Comparison of ENCODE assay signal across 8 mouse cellular contexts in the genomic region with DNA sequence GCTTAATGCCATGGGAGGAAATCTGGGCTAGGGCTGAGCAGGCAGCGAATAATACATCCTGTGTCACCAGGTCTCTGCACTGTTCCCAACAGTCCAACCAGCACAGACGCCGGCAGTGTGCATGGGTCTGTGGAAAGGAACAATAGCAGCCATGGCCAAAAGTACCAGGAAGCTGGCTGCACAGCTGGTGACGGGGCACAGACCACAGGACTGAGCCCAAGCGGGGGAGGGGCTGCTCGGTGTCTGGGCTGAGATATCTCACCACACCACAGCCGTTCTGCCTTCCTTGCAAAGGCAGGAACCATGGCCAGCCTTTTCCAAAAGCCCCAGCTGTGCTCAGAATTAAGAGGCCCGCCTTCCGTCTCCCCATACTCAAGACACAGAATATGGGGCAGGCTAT.
DNase-seq lines count a peak whose midpoint lies in the region; ATAC-seq and TF ChIP-seq lines count a peak whose summit lies in the region.

No protein-coding gene starts in this region.

- ATAC-seq in forebrain, embryonic 15.5 days (replicated peaks) = peak; percentile 53; the same call in 1 of the 2 replicates
- peak; percentile 37; the same call in 1 of the 2 replicates for ATAC-seq in hindbrain, embryonic 16.5 days
- 0 out of 2 replicates have a peak, but pooled peaks have one; percentile 33 for ATAC-seq in stomach, embryonic 14.5 days (ENCODE audit: insufficient number of reproducible peaks, insufficient read depth, low FRiP score, low read depth)

- 27% methylated on average over 9 of the region's 9 CpGs for WGBS in forebrain, embryonic 15.5 days
- 22% methylated on average over 9 of the region's 9 CpGs for WGBS in hindbrain, embryonic 16.5 days
- WGBS in stomach, embryonic 14.5 days = 62% methylated on average over 9 of the region's 9 CpGs

- TF ChIP-seq CTCF in E14TG2a.4 (conservative IDR thresholded peaks at IDR 0.05; ENCODE audit: low read length) = no peak

- peak overlapping the region; percentile 11 for H3K4me3 ChIP-seq in E14TG2a.4 (replicated peaks; ENCODE audit: low read length)
- H3K4me3 ChIP-seq in forebrain, embryonic 15.5 days = no peak overlapping the region
- H3K4me3 ChIP-seq in hindbrain, embryonic 16.5 days (ENCODE audit: low read length) = no peak overlapping the region
- no peak overlapping the region for H3K4me3 ChIP-seq in stomach, embryonic 14.5 days (ENCODE audit: low read depth, low read length)

- no peaks in the 10 kb centered on the region for H3K9me3 ChIP-seq in E14TG2a.4 (ENCODE audit: low read length)
- H3K9me3 ChIP-seq in forebrain, embryonic 15.5 days = no peaks in the 10 kb centered on the region
- no peaks in the 10 kb centered on the region for H3K9me3 ChIP-seq in hindbrain, embryonic 16.5 days (ENCODE audit: control insufficient read depth, low read length)
- H3K9me3 ChIP-seq in stomach, embryonic 14.5 days (ENCODE audit: control insufficient read depth, low read depth, low read length) = no peaks in the 10 kb centered on the region

- no peak overlapping the region for H3K4me2 ChIP-seq in forebrain, embryonic 15.5 days (replicated peaks)
- no peak overlapping the region for H3K4me2 ChIP-seq in hindbrain, embryonic 16.5 days (ENCODE audit: low read length)
- no peak overlapping the region for H3K4me2 ChIP-seq in stomach, embryonic 14.5 days (replicated peaks; ENCODE audit: low read depth, low read length)

- peak; percentile 61 for DNase-seq in gastrocnemius, postnatal 14 days
- no peak for DNase-seq in gastrocnemius, adult 18-20 months (ENCODE audit: low spot score)
- peak; percentile 32 for DNase-seq in lung, postnatal 14 days
- DNase-seq in spleen, adult 18-20 months = no peak

- peaks cover 99% of the 10 kb centered on the region for H3K4me1 ChIP-seq in E14TG2a.4 (replicated peaks; ENCODE audit: low read depth, low read length)
- H3K4me1 ChIP-seq in forebrain, embryonic 15.5 days = peaks cover 5% of the 10 kb centered on the region
- no peaks in the 10 kb centered on the region; the same call in 1 of the 2 replicates for H3K4me1 ChIP-seq in hindbrain, embryonic 16.5 days (ENCODE audit: control insufficient read depth, insufficient read depth, low read depth, low read length)
- H3K4me1 ChIP-seq in stomach, embryonic 14.5 days (ENCODE audit: control insufficient read depth, insufficient read depth, low read length) = no peaks in the 10 kb centered on the region

- H3K36me3 ChIP-seq in E14TG2a.4 (ENCODE audit: insufficient read depth, low read length) = peaks cover 97% of the 10 kb centered on the region
- no peaks in the 10 kb centered on the region for H3K36me3 ChIP-seq in forebrain, embryonic 15.5 days
- H3K36me3 ChIP-seq in hindbrain, embryonic 16.5 days (ENCODE audit: control insufficient read depth, insufficient read depth, low read length) = no peaks in the 10 kb centered on the region
- H3K36me3 ChIP-seq in stomach, embryonic 14.5 days (ENCODE audit: control insufficient read depth, insufficient read depth, low read length) = no peaks in the 10 kb centered on the region

- H3K27me3 ChIP-seq in E14TG2a.4 (ENCODE audit: insufficient read depth, low read length) = no peaks in the 10 kb centered on the region
- H3K27me3 ChIP-seq in forebrain, embryonic 15.5 days = no peaks in the 10 kb centered on the region
- H3K27me3 ChIP-seq in hindbrain, embryonic 16.5 days (replicated peaks; ENCODE audit: control insufficient read depth, insufficient read depth, low read length) = no peaks in the 10 kb centered on the region
- H3K27me3 ChIP-seq in stomach, embryonic 14.5 days (ENCODE audit: control insufficient read depth, insufficient read depth, low read length) = no peaks in the 10 kb centered on the region

- no peak overlapping the region for H3K9ac ChIP-seq in forebrain, embryonic 15.5 days (replicated peaks)
- H3K9ac ChIP-seq in hindbrain, embryonic 16.5 days (ENCODE audit: low read depth, low read length) = no peak overlapping the region
- H3K9ac ChIP-seq in stomach, embryonic 14.5 days (replicated peaks; ENCODE audit: low read depth, low read length) = no peak overlapping the region

- intact Hi-C loops in gastrocnemius, postnatal 14 days (cut with DNase I; ENCODE audit: low total_unique reads) = no loop called here

- H3K27ac ChIP-seq in forebrain, embryonic 15.5 days (replicated peaks) = no peak overlapping the region
- no peak overlapping the region for H3K27ac ChIP-seq in hindbrain, embryonic 16.5 days (ENCODE audit: low read depth, low read length)
- H3K27ac ChIP-seq in stomach, embryonic 14.5 days (ENCODE audit: low read length) = no peak overlapping the region

Comparison
In these comparisons a context has a peak if more than half of its experiments do, and no peak if none do; other contexts are left out.
1. DNase-seq: peak in gastrocnemius, postnatal 14 days (single experiment) and lung, postnatal 14 days (single experiment); none in gastrocnemius, adult 18-20 months (single experiment) and spleen, adult 18-20 months (0 of 2).
2. Peak in every context shown above with its lines, with median percentiles within 50 percentile points of each other: ATAC-seq.